Mouse (Mus musculus) ES-E14 (cell line): ENCODE data around the gene Rhbdd1. TPM values are rescaled to one million over a fixed set of nuclear protein-coding genes. Genes with fewer than 3 reads are reported as not detected.

Experiments
- DNase-seq: peaks from one replicate; pipeline ENCODE4 v3.0.0-alpha.2; 2013; ENCODE audit warnings: low read depth, low spot score
- H3K27ac ChIP-seq: 2 replicates; pipeline ENCODE4 v1.5.1; 2012; ENCODE audit warnings: low read depth, mild to moderate bottlenecking, low read length, moderate library complexity, mixed read lengths; ENCODE audit not compliant: poor library complexity, insufficient read depth, severe bottlenecking
- H3K36me3 ChIP-seq: 2 replicates; pipeline ENCODE4 v1.6.1; 2012; ENCODE audit warnings: mild to moderate bottlenecking, low read length, moderate library complexity, mixed read lengths; ENCODE audit not compliant: control insufficient read depth, poor library complexity, insufficient read depth, severe bottlenecking
- H3K4me1 ChIP-seq, 2 experiments: fragments of 150-350 bp in 1 of 2; sonication (generic) in 1 of 2; 2 replicates each; pipeline ENCODE4 v1.6.1; 2012; ENCODE audit warnings: low read length in 2 of 2, mild to moderate bottlenecking in 1 of 2, mixed read lengths in 1 of 2; ENCODE audit not compliant: control insufficient read depth in 2 of 2, insufficient read depth in 2 of 2, poor library complexity in 1 of 2
- H3K4me3 ChIP-seq, 2 experiments: fragments of 150-350 bp in 1 of 2; sonication (generic) in 1 of 2; 2 replicates each; pipeline ENCODE4 v1.5.1; 2012; ENCODE audit warnings: low read length in 2 of 2, low read depth in 1 of 2, mild to moderate bottlenecking in 1 of 2, mixed read lengths in 1 of 2; ENCODE audit not compliant: insufficient read depth in 1 of 2, poor library complexity in 1 of 2, severe bottlenecking in 1 of 2
- H3K9ac ChIP-seq: 2 replicates; pipeline ENCODE4 v1.6.1; 2012; ENCODE audit warnings: low read depth, mild to moderate bottlenecking, low read length, mixed read lengths; ENCODE audit not compliant: poor library complexity, insufficient read depth, severe bottlenecking
- H3K9me3 ChIP-seq: fragments of 150-350 bp; sonication (generic); 2 replicates; pipeline ENCODE4 v1.6.1; 2012; ENCODE audit warnings: low read depth, mild to moderate bottlenecking, low read length; ENCODE audit not compliant: control insufficient read depth, insufficient read depth
- CHD2 ChIP-seq: IDR thresholded peaks from 2 replicates; pipeline ENCODE4 v1.6.1; 2014; ENCODE audit warnings: mild to moderate bottlenecking, low read depth, low read length, inconsistent platforms
- HCFC1 ChIP-seq: IDR thresholded peaks from 2 replicates; pipeline ENCODE4 v1.6.1; 2012; ENCODE audit warnings: low read length, inconsistent platforms, borderline replicate concordance; ENCODE audit not compliant: insufficient read depth
- MAFK ChIP-seq: IDR thresholded peaks from 2 replicates; pipeline ENCODE4 v1.6.1; 2014; ENCODE audit warnings: mild to moderate bottlenecking, low read depth, low read length, inconsistent platforms; ENCODE audit not compliant: insufficient read depth
- ZC3H11A ChIP-seq: IDR thresholded peaks from 2 replicates; pipeline ENCODE4 v1.6.1; 2012; ENCODE audit warnings: low read depth, mild to moderate bottlenecking, inconsistent platforms, low read length, borderline replicate concordance
- ZNF384 ChIP-seq: IDR thresholded peaks from 2 replicates; pipeline ENCODE4 v1.6.1; 2012; ENCODE audit warnings: low read depth, low read length, inconsistent platforms
- in situ Hi-C, 2 experiments: fragments of 600-800 bp; cut with MboI; formaldehyde crosslinking; loops; one replicate each; pipeline ENCODE4 v1.15.1; 2025; ENCODE audit warnings: low sequenced_read_pairs in 2 of 2, inconsistent platforms in 1 of 2; ENCODE audit not compliant: unreplicated experiment in 2 of 2
- total RNA-seq: library from RNA; depleted of rRNA; stranded (reverse); fragments of 300-350 nt; gene quantifications from 2 replicates; pipeline ENCODE4 v1.2.3, GENCODE M21; 2012

Gene Rhbdd1
- total RNA-seq, 1 experiment = 14.1 TPM

DNA sequence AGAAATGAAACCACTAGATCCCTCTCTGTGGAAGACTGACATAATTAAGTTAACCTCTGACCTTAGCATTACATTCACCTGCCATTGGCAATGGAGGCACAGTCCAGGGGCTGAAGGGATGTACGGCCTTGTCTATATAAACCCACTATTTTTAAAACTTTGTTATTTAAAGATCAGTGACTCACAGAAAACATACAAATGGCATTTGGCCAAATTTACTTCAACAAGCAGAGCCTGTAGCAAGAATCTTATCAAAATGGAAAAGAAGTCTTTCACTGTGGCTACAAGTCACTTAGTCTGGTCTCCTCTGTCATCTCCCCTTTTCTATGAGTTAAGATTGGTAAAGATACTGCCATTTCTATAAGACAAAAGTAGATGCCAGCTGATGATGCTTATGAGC lies 36.5 kb upstream of the Rhbdd1 start:
- Histone ChIP-seq H3K36me3 (no peaks in the 10 kb centered on the region), H3K4me1 (peaks cover 0 to 2% of the 10 kb centered on the region in 2 experiments; a peak in 1 of 4 replicates), H3K9me3 (no peaks in the 10 kb centered on the region), H3K9ac (no peak overlapping the region), H3K27ac (no peak overlapping the region), H3K4me3 (no peak overlapping the region)
- no peak for DNase-seq
- TF ChIP-seq ZNF384 (no peak), CHD2 (no peak), MAFK (no peak), ZC3H11A (no peak), HCFC1 (no peak)
- in situ Hi-C loops = loop anchor here in 1 of 2 experiments (25.0 kb wide), 1 partner anchor 967 kb away; no protein-coding TSS in a partner anchor

DNA sequence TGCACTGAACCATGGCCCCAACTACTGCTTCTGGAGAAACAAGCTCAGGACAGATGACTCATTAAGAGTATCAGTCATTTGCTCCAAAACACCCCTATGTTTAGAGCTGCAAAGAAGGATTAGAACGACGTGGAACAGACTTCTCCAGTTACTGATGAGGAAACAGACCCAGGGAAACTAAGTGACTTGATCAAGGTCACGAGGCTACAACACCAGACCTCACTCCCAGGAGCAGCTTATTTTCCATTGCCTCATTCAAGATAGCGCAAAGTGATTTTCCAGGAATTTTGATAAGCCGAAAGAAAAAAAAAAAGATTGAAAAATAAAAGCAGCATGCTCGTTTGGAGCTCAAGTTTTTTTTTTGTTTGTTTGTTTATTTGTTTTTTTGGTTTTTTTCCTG lies 34.4 kb upstream of the Rhbdd1 start:
- peaks cover 0 to 2% of the 10 kb centered on the region in 2 experiments; a peak in 1 of 4 replicates for H3K4me1 ChIP-seq
- in situ Hi-C loops = loop anchor here in 1 of 2 experiments (25.0 kb wide), 1 partner anchor 970 kb away; no protein-coding TSS in a partner anchor
- DNase-seq = no peak
- no peak overlapping the region for H3K4me3 ChIP-seq
- TF ChIP-seq HCFC1 (no peak), ZC3H11A (no peak)
- no peak overlapping the region for H3K27ac ChIP-seq
- H3K36me3 ChIP-seq = no peaks in the 10 kb centered on the region
- no peaks in the 10 kb centered on the region for H3K9me3 ChIP-seq
- no peak overlapping the region for H3K9ac ChIP-seq

DNA sequence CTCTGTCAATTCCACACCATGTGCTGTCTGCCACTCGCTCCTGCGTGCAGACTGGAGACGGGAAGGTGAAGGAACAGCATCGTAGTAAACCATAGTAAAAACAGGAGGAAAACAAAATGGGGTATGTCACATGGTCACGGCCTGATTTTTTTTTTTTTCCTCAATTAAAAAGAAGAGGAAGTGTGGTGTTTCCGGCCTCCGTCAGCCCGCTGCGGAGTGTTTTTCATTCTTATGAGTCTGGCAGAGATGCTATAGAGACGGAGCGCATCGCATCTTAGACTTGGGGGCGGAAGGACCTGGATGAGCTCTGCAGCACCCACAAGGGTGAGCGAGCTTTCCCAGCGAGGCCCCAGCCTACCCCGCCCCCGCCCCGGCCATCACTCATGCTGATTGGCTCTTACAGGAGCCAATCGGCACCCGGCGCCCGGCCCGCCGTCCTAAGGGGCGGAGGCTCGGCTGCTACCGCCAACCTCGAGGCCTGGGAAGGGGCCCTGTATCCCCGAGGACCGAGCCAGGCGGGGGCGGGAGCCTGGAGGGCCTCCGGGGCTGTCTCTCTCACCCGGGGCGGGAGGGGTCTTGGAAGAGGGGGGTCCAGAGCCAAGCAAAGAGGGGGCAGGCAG lies 33.1 kb upstream of the Rhbdd1 start:
- peak overlapping the region; percentile 64 for H3K9ac ChIP-seq
- TF ChIP-seq CHD2 (no peak), ZC3H11A (no peak), MAFK (no peak), ZNF384 (peak; percentile 92)
- H3K9me3 ChIP-seq = no peaks in the 10 kb centered on the region
- H3K4me1 ChIP-seq = peaks cover 0 to 2% of the 10 kb centered on the region in 2 experiments; a peak in 1 of 4 replicates
- H3K36me3 ChIP-seq = no peaks in the 10 kb centered on the region
- H3K4me3 ChIP-seq = peak overlapping the region; percentile 46 to 65
- H3K27ac ChIP-seq = no peak overlapping the region
- in situ Hi-C loops = loop anchor here in 1 of 2 experiments (25.0 kb wide), 1 partner anchor 971 kb away; no protein-coding TSS in a partner anchor
- peak; percentile 77 for DNase-seq

DNA sequence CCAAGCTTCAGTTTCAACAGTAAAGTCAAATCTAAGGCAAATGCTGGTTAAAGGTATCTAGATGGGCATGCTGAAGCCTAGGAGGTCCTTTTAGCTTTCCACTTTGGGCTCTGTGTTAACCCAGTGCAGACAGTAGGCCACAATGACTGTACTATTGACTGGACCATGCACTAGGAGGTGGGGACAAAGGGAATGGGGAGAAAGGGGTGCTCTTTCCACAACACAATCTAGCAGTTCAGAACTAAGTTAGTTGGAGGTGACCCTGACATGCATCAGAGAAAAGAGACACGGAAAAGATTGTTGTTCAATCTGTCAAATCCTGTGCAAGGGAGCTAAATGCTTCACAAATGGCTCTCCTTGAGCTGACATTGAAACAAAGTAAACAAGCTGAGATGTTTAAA lies 32.4 kb upstream of the Rhbdd1 start:
- TF ChIP-seq HCFC1 (no peak), CHD2 (no peak), ZC3H11A (no peak), MAFK (no peak), ZNF384 (no peak)
- Histone ChIP-seq H3K9me3 (no peaks in the 10 kb centered on the region), H3K27ac (no peak overlapping the region), H3K4me1 (peaks cover 0 to 3% of the 10 kb centered on the region in 2 experiments; a peak in 1 of 4 replicates), H3K4me3 (peak overlapping the region; percentile 46 to 65; a peak in 1 of 4 replicates), H3K36me3 (no peaks in the 10 kb centered on the region; the same call in 1 of the 2 replicates), H3K9ac (no peak overlapping the region)
- no peak for DNase-seq
- in situ Hi-C loops = loop anchor here in 1 of 2 experiments (25.0 kb wide), 1 partner anchor 972 kb away; no protein-coding TSS in a partner anchor

DNA sequence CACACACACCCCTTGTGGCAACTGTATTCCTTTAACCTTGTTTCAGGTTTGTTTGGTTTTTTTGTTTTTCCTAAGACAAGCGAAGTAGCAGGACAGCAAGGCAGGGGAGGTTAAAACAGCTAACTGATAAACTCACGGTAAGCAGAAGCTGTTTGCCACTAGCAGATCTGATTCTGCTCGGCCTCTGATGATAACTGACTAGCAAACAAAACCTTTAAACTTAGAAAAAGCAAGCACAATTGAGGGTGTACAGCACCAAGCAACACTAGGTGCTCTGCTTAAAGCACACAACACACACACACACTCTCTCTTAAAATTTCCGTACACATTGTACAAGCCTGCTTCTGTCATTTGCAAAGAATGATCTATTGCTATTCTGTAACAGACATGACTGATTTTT lies 31.8 kb upstream of the Rhbdd1 start:
- peaks cover 0 to 7% of the 10 kb centered on the region in 2 experiments; a peak in 1 of 4 replicates for H3K4me1 ChIP-seq
- TF ChIP-seq HCFC1 (no peak), MAFK (no peak)
- H3K9me3 ChIP-seq = no peaks in the 10 kb centered on the region
- in situ Hi-C loops = loop anchor here in 1 of 2 experiments (25.0 kb wide), 1 partner anchor 972 kb away; no protein-coding TSS in a partner anchor
- no peak overlapping the region for H3K4me3 ChIP-seq
- no peak overlapping the region for H3K9ac ChIP-seq
- H3K27ac ChIP-seq = no peak overlapping the region
- H3K36me3 ChIP-seq = no peaks in the 10 kb centered on the region; the same call in 1 of the 2 replicates
- DNase-seq = no peak
